9 mouse cellular contexts compared by ENCODE assay signal in the genomic region with DNA sequence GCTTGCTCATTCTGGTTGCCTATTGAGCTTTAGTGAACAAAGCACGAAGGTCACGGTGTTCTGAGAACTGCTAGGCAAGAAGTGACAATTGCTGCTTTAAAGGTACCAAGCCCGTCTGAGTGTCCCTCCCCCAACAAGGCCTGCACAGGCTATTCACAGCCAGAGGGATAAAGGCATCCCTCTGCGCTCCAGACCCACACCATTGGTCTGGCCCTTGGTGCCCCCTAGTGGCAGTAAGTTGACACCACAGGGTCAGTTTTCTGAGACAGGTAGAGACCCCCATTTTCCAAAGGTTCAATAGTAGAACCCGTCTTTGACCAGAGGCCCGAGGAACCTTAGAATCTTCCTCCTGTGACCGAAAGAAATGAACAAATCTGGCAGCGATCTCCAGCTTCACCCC. TPM values are rescaled to one million over a fixed set of nuclear protein-coding genes. Genes with fewer than 3 reads are reported as not detected.
A peak's percentile ranks its signal among the peaks of the same experiment; 100 is the strongest.
DNase-seq lines count a peak whose midpoint lies in the region; ATAC-seq and TF ChIP-seq lines count a peak whose summit lies in the region.
"Had no signal": no experiment of that assay in that cellular context is flagged by ENCODE, and none has a peak within 500 bp of the region (broad histone marks: within the 10 kb centered on the region; RNA-seq: fewer than 3 reads in every experiment).

No protein-coding gene starts in this region.

- 36% methylated on average over 8 of the region's 8 CpGs for WGBS in liver, embryonic 12.5 days (ENCODE audit: insufficient replicate concordance)
- 44% methylated on average over 8 of the region's 8 CpGs for whole genome bisulfite sequencing in embryonic facial prominence, embryonic 11.5 days
- WGBS in liver, embryonic 11.5 days = 37% methylated on average over 8 of the region's 8 CpGs

- H3K4me1 ChIP-seq in liver, embryonic 12.5 days = no peaks in the 10 kb centered on the region
- no peaks in the 10 kb centered on the region for H3K4me1 ChIP-seq in embryonic facial prominence, embryonic 11.5 days (ENCODE audit: control insufficient read depth, insufficient read depth, low read length)
- no peaks in the 10 kb centered on the region for H3K4me1 ChIP-seq in liver, embryonic 11.5 days (replicated peaks; ENCODE audit: control insufficient read depth, insufficient read depth, low read length)
- H3K4me1 ChIP-seq in testis, adult 2 months (ENCODE audit: control insufficient read depth, insufficient read depth, low read length) = peaks cover 6% of the 10 kb centered on the region

- H3K4me3 ChIP-seq in liver, embryonic 12.5 days = no peak overlapping the region
- no peak overlapping the region for H3K4me3 ChIP-seq in embryonic facial prominence, embryonic 11.5 days (ENCODE audit: low read depth, low read length)
- H3K4me3 ChIP-seq in liver, embryonic 11.5 days (ENCODE audit: low read depth, low read length) = no peak overlapping the region
- peak overlapping the region; percentile 24; the same call in 1 of the 2 replicates for H3K4me3 ChIP-seq in testis, adult 2 months (ENCODE audit: control insufficient read depth, low read depth, low read length)

- H3K4me2 ChIP-seq in liver, embryonic 12.5 days = no peak overlapping the region
- no peak overlapping the region for H3K4me2 ChIP-seq in embryonic facial prominence, embryonic 11.5 days (ENCODE audit: low read depth, low read length)
- no peak overlapping the region for H3K4me2 ChIP-seq in liver, embryonic 11.5 days

- H3K36me3 ChIP-seq in liver, embryonic 12.5 days = no peaks in the 10 kb centered on the region
- no peaks in the 10 kb centered on the region for H3K36me3 ChIP-seq in embryonic facial prominence, embryonic 11.5 days (replicated peaks; ENCODE audit: control insufficient read depth, insufficient read depth, low read depth, low read length)
- no peaks in the 10 kb centered on the region for H3K36me3 ChIP-seq in liver, embryonic 11.5 days (ENCODE audit: control insufficient read depth, insufficient read depth, low read length)
- H3K36me3 ChIP-seq in testis, adult 2 months (ENCODE audit: control insufficient read depth, insufficient read depth, low read length) = no peaks in the 10 kb centered on the region

- no peak for TF ChIP-seq POLR2A in testis, adult 2 months (IDR thresholded peaks at IDR 0.05; ENCODE audit: control insufficient read depth, low read depth, low read length)

- ATAC-seq in liver, embryonic 12.5 days = no peak
- no peak for ATAC-seq in embryonic facial prominence, embryonic 11.5 days (replicated peaks; ENCODE audit: insufficient number of reproducible peaks, low FRiP score, low TSS enrichment, low read depth)
- peak; percentile 26; the same call in 1 of the 2 replicates for ATAC-seq in liver, embryonic 11.5 days (replicated peaks; ENCODE audit: low FRiP score)
- ATAC-seq in monocyte, adult 5-6 weeks (replicated peaks; ENCODE audit: insufficient number of reproducible peaks, low FRiP score, low TSS enrichment, poor library complexity, severe bottlenecking) = no peak

- no peaks in the 10 kb centered on the region for H3K9me3 ChIP-seq in liver, embryonic 12.5 days (replicated peaks)
- no peaks in the 10 kb centered on the region for H3K9me3 ChIP-seq in embryonic facial prominence, embryonic 11.5 days (replicated peaks; ENCODE audit: control insufficient read depth, low read length)
- H3K9me3 ChIP-seq in liver, embryonic 11.5 days (ENCODE audit: control insufficient read depth, low read length) = no peaks in the 10 kb centered on the region

- DNase-seq in adrenal gland, adult 18-20 months (ENCODE audit: low spot score in 2 of 2) = peak; percentile 12 to 34
- DNase-seq in adrenal gland, adult 8-10 months = no peak
- DNase-seq in liver = peak; percentile 7
- DNase-seq in embryonic facial prominence, embryonic 11.5 days (ENCODE audit: low spot score) = peak; percentile 23
- DNase-seq in liver, embryonic 11.5 days (ENCODE audit: low spot score) = no peak

- H3K9ac ChIP-seq in liver, embryonic 12.5 days = no peak overlapping the region
- no peak overlapping the region for H3K9ac ChIP-seq in embryonic facial prominence, embryonic 11.5 days (replicated peaks; ENCODE audit: low read length)
- H3K9ac ChIP-seq in liver, embryonic 11.5 days (ENCODE audit: low read depth, low read length) = no peak overlapping the region

- no peaks in the 10 kb centered on the region for H3K27me3 ChIP-seq in liver, embryonic 12.5 days (replicated peaks)
- H3K27me3 ChIP-seq in embryonic facial prominence, embryonic 11.5 days (ENCODE audit: control insufficient read depth, insufficient read depth, low read length) = no peaks in the 10 kb centered on the region; the same call in 1 of the 2 replicates
- H3K27me3 ChIP-seq in liver, embryonic 11.5 days (replicated peaks; ENCODE audit: control insufficient read depth, insufficient read depth, low read length) = no peaks in the 10 kb centered on the region
- no peaks in the 10 kb centered on the region for H3K27me3 ChIP-seq in testis, adult 2 months (ENCODE audit: control insufficient read depth, insufficient read depth, low read length)

- no peak overlapping the region for H3K27ac ChIP-seq in liver, embryonic 12.5 days
- H3K27ac ChIP-seq in embryonic facial prominence, embryonic 11.5 days (replicated peaks; ENCODE audit: low read depth, low read length) = no peak overlapping the region
- H3K27ac ChIP-seq in liver, embryonic 11.5 days (ENCODE audit: low read depth, low read length) = no peak overlapping the region
- H3K27ac ChIP-seq in testis, adult 2 months (ENCODE audit: control insufficient read depth, insufficient read depth, low read depth, low read length) = no peak overlapping the region

- TF ChIP-seq CTCF in testis, adult 2 months (IDR thresholded peaks at IDR 0.05; ENCODE audit: control insufficient read depth, insufficient read depth, insufficient replicate concordance, low read depth, low read length) = peak; percentile 85

RNA-seq across cellular contexts. Expression of gene Serpina12, which starts 14.3 kb away (rescaled TPM):
- total RNA-seq in adrenal gland, adult 18-20 months (2021) = 1 to 10 TPM; 1.1 to 1.3 TPM
- under 1 TPM in 3 of 4 experiments, not detected in 1; 0.08 to 0.38 (median 0.28) TPM for total RNA-seq in adrenal gland, adult 8-10 months (2022)
- not detected in 2 replicates for polyA plus RNA-seq in liver, embryonic 12.5 days (2016; fragmentation: Nextera tagmentation; extraction: Ambion mirVana)
- polyA plus RNA-seq in embryonic facial prominence, embryonic 11.5 days (2014; fragmentation: Nextera tagmentation; extraction: Ambion mirVana) = not detected in 2 replicates
- polyA plus RNA-seq in liver, embryonic 11.5 days (2014; fragmentation: Nextera tagmentation; extraction: Ambion mirVana) = not detected in 2 replicates
- not detected in 2 replicates for polyA plus RNA-seq in testis, adult 2 months (2012; rRNA removed)
- total RNA-seq in monocyte, adult 5-6 weeks (2017) = not detected in 3 replicates
- polyA plus RNA-seq: lung, embryonic 16.5 days had no signal

RNA-seq across cellular contexts. Expression of gene Serpina9, which starts 16.4 kb away (rescaled TPM):
- total RNA-seq in adrenal gland, adult 18-20 months (2021) = not detected
- total RNA-seq in adrenal gland, adult 8-10 months (2022) = not detected
- not detected in 2 replicates for polyA plus RNA-seq in liver, embryonic 12.5 days (2016; fragmentation: Nextera tagmentation; extraction: Ambion mirVana)
- not detected in 2 replicates for polyA plus RNA-seq in embryonic facial prominence, embryonic 11.5 days (2014; fragmentation: Nextera tagmentation; extraction: Ambion mirVana)
- polyA plus RNA-seq in liver, embryonic 11.5 days (2014; fragmentation: Nextera tagmentation; extraction: Ambion mirVana) = not detected in 2 replicates
- polyA plus RNA-seq in testis, adult 2 months (2012; rRNA removed) = 0.91 and 1.0 TPM in 2 replicates
- not detected in 3 replicates for total RNA-seq in monocyte, adult 5-6 weeks (2017)

RNA-seq across cellular contexts. Expression of gene Serpina11, which starts 40.2 kb away (rescaled TPM):
- not detected for total RNA-seq in adrenal gland, adult 18-20 months (2021)
- not detected for total RNA-seq in adrenal gland, adult 8-10 months (2022)
- polyA plus RNA-seq in liver, embryonic 12.5 days (2016; fragmentation: Nextera tagmentation; extraction: Ambion mirVana) = 2.9 and 3.2 TPM in 2 replicates
- polyA plus RNA-seq in embryonic facial prominence, embryonic 11.5 days (2014; fragmentation: Nextera tagmentation; extraction: Ambion mirVana) = not detected in 2 replicates
- 2.7 and 3.0 TPM in 2 replicates for polyA plus RNA-seq in liver, embryonic 11.5 days (2014; fragmentation: Nextera tagmentation; extraction: Ambion mirVana)
- polyA plus RNA-seq in testis, adult 2 months (2012; rRNA removed) = not detected in 2 replicates
- total RNA-seq in monocyte, adult 5-6 weeks (2017) = 0.48 to 1.6 TPM in 2 of 3 replicates, not detected in the other
- polyA plus RNA-seq: lung, embryonic 16.5 days had no signal

Comparison
In these comparisons a context has a peak if more than half of its experiments do, and no peak if none do; other contexts are left out.
1. DNase-seq: peak in adrenal gland, adult 18-20 months (2 of 2), liver (single experiment) and embryonic facial prominence, embryonic 11.5 days (single experiment); none in adrenal gland, adult 8-10 months (single experiment) and liver, embryonic 11.5 days (single experiment).